Mouse (Mus musculus): ENCODE data around the gene Pdlim4. TPM values are rescaled to one million over a fixed set of nuclear protein-coding genes. Genes with fewer than 3 reads are reported as not detected.

Pdlim4 gene
- 2.9 TPM for polyA plus RNA-seq (2017; shearing (Covaris generic))

DNA sequence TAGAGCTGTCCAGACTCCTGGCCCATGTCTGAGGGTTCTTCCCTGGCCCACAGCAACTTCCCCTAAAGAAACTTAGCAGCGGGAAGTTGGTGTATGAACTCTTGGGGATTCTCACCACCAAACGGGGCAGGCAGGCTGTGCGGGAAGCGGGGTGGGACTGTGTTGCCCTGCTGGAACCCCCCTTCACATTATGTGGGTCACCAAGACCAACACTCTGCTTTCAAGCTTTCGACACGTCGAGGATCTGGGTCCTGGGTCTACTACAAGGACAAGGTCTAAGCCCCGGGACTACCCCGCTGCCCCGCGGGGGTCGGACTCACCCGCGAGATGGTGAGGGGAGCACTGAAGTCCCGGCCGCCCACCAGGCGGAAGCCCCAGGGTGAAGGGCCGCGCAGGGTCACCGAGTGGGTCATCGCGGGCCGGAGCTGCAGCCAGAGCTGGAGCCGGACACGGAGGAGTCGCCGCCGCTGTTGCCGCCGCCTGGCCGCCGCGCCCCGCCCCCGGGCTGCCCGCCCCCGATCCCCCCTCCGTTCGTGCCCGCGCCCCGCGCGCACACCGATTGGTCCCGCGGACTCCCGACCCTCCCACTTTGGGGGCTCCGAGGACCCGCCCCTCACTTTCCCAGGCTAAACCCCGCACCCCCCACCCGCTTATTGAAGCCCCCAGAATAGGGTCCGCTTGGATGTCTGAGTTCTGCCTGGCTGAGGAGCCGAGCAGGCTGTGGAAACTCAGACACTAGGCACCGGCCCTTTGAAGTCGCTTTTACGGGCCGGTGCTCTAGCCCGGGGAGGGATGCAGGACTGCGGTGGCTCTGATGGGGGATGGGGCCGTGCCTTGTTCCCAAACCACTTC is at the start of gene Pdlim4:
Gene Pdlim4 (minus strand): TSS at position 495 of the 852 bp plus-strand sequence.

DNA sequence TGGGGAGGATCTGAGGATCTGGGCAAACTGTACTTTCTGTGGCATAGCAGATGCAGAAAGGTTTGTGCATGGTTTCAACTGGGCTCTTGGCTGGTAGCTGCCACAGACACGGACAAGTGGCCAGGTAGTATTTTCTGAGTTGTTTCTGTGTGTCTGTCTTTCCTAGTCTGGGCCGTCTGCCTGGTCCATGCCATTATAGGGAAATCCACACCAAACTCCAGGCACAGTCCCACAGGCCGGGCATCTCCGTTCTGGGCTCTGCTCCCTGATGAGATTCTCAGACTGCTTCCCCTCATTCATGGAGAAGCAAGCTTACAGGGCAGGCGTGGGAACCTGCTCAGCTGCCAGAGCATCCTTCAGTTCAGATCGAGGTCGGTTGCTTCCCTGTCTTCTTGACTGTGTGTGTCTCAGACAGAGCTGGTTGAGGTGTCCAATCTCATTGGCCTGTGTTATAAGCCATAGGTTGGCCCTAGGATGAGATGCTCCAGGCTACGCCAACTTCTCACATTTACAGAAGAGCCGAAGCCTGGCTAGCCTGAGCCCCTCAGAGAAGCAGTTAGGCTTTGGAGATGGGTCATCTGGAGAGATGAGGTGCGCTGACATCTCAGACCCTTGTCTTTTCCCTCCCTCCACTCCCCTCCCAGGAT is 31.4 kb upstream of the Pdlim4 start, which contains the start of gene P4ha2:
Gene P4ha2 (plus strand): TSS at position 51 of the 647 bp plus-strand sequence.

GRCm38 (mm10) chr11:54028044-54028951 is 40.5 kb downstream of the Pdlim4 start, which contains the start of gene Slc22a4:
TSS of gene Slc22a4 (minus strand) at chr11:54028090.

Other genes starting within 250 kb of the Pdlim4 start
- 17.4 TPM for gene Gm12216, start 209.8 kb downstream of the Pdlim4 start, polyA plus RNA-seq (2017; shearing (Covaris generic))
- 13.5 TPM for gene Slc22a5, start 177.4 kb downstream of the Pdlim4 start, polyA plus RNA-seq (2017; shearing (Covaris generic))
- gene Slc22a21, start 88.7 kb downstream of the Pdlim4 start, polyA plus RNA-seq (2017; shearing (Covaris generic)), result 0.71 TPM
- gene Slc22a4, start 40.9 kb downstream of the Pdlim4 start, polyA plus RNA-seq (2017; shearing (Covaris generic)), result 2.5 TPM
- 0.38 TPM for gene P4ha2, start 31.1 kb upstream of the Pdlim4 start, polyA plus RNA-seq (2017; shearing (Covaris generic))
- 10.9 TPM for gene Csf2, start 180.7 kb upstream of the Pdlim4 start, polyA plus RNA-seq (2017; shearing (Covaris generic))
- gene Il3, start 198.3 kb upstream of the Pdlim4 start, polyA plus RNA-seq (2017; shearing (Covaris generic)), result not detected
- gene Acsl6, start 234.8 kb upstream of the Pdlim4 start, polyA plus RNA-seq (2017; shearing (Covaris generic)), result not detected

All from effector memory CD4-positive, alpha-beta T cell, adult 7 months (primary cell).